Mouse (Mus musculus): ENCODE data around the gene Olfr1338. TPM values are rescaled to one million over a fixed set of nuclear protein-coding genes. Genes with fewer than 3 reads are reported as not detected.
"Not testable (repeated sequence)": the region's sequence is repeated elsewhere in the genome, so short reads cannot be mapped to it uniquely, and the experiment has no call there.

The Olfr1338 gene
- not detected in 2 replicates for polyA plus RNA-seq (2016; fragmentation: Nextera tagmentation; extraction: Ambion mirVana)

DNA sequence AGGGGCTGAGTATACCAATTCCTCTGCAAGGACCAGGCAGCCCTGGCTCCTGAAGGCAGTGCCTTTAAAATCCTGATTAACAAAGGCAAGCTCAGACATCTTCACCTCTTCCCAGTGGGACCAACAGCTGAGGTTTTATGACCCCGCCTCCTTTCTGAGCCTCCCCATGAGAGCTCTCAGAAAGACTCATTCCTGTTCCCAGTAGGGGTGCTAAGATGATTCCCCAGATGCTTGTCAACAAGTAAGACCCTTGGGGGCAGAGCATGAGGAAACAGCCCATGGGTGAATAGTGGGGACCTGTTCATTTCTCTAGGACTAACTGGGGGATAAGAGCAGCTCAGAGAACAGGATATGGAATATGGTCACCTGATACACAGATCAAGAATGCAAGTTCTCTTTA, at the start of gene Olfr1338:
Olfr1338 (minus strand) TSS at position 101 of the 400 bp plus-strand sequence.
- no peak within 1 kb of the TSS for H3K9ac ChIP-seq
- H3K27me3 ChIP-seq, result no peaks in the 10 kb centered on the region
- no peak within 1 kb of the TSS for H3K4me2 ChIP-seq (replicated peaks)
- H3K27ac ChIP-seq, result no peak within 1 kb of the TSS
- WGBS, result 70% methylated on average over 1 of the region's 1 CpGs
- no peak within 1 kb of the TSS for H3K4me3 ChIP-seq
- ATAC-seq (ENCODE audit: insufficient number of reproducible peaks, insufficient read depth, low FRiP score, low TSS enrichment), result no peak
- no peaks in the 10 kb centered on the region for H3K36me3 ChIP-seq
- no peaks in the 10 kb centered on the region for H3K9me3 ChIP-seq
- H3K4me1 ChIP-seq, result no peaks in the 10 kb centered on the region

DNA sequence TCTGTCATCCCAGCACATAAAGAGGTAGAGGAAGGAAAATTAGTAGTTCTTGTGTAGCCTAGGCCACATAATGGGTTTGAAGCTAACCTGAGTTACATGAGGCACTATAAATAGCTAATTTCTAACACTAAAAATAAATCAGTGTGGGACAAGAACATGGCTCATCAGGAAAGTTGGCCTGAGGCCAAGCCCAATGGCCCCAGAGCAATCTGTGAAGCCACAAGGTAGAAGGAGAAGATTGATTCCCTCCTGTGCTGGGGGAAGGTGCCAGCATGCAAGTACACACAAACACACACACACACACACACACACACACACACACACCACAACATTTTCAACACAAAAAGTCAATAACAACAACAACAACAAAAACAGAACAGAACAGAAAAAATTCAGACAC, 34.3 kb upstream of the Olfr1338 start:
- not testable (repeated sequence) for H3K4me2 ChIP-seq (replicated peaks); H3K4me3 ChIP-seq

GRCm38 (mm10) chr4:118782486-118782885, 23.9 kb upstream of the Olfr1338 start, which contains the start of gene Olfr1337:
Gene Olfr1337, minus strand, starts transcription at chr4:118782586.
- Histone ChIP-seq H3K9me3 (no peaks in the 10 kb centered on the region), H3K27me3 (no peaks in the 10 kb centered on the region), H3K4me2 (replicated peaks) (no peak within 1 kb of the TSS), H3K27ac (no peak within 1 kb of the TSS), H3K36me3 (no peaks in the 10 kb centered on the region), H3K4me1 (no peaks in the 10 kb centered on the region), H3K4me3 (no peak within 1 kb of the TSS), H3K9ac (no peak within 1 kb of the TSS)
- 76% methylated on average over 2 of the region's 2 CpGs for WGBS
- no peak for ATAC-seq (ENCODE audit: insufficient number of reproducible peaks, insufficient read depth, low FRiP score, low TSS enrichment)

More for the DNA sequence above, 34.3 kb upstream of the Olfr1338 start:
- not testable (repeated sequence) for H3K9ac ChIP-seq; H3K9me3 ChIP-seq; H3K27ac ChIP-seq; H3K27me3 ChIP-seq; H3K4me1 ChIP-seq; ATAC-seq (ENCODE audit: insufficient number of reproducible peaks, insufficient read depth, low FRiP score, low TSS enrichment); H3K36me3 ChIP-seq

DNA sequence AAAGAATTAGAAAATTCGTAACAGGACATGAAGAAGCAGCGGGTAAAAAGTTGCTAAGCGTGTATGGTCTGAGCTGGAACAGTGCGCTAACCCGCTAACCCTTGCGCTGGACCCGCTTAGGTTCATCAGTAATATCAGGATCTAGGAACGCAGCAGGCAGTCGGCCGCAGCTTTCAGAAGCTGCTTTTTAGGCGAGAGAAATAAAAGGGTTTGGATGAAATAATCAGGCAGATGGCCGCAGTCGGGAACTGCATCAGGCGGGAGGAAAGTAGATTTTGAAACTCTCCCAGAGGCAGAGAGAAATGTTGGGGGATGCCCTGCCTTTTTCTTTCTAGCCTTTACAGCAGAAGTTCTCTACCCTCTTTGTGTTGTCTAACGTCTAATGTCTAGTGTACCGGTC, 16.7 kb downstream of the Olfr1338 start:
- Histone ChIP-seq H3K4me3 (no peak overlapping the region), H3K27ac (no peak overlapping the region), H3K36me3 (no peaks in the 10 kb centered on the region), H3K4me1 (no peaks in the 10 kb centered on the region), H3K9me3 (0 out of 2 replicates have a peak, but pooled peaks cover 3% of the 10 kb centered on the region), H3K4me2 (replicated peaks) (no peak overlapping the region), H3K27me3 (peaks cover 23% of the 10 kb centered on the region), H3K9ac (no peak overlapping the region)
- 5% methylated on average over 16 of the region's 16 CpGs for WGBS
- no peak for ATAC-seq (ENCODE audit: insufficient number of reproducible peaks, insufficient read depth, low FRiP score, low TSS enrichment)

GRCm38 (mm10) chr4:118740988-118741698, 17.4 kb downstream of the Olfr1338 start:
- ATAC-seq (ENCODE audit: insufficient number of reproducible peaks, insufficient read depth, low FRiP score, low TSS enrichment), result no peak
- Histone ChIP-seq H3K27me3 (peaks cover 23% of the 10 kb centered on the region), H3K9ac (no peak overlapping the region), H3K4me2 (replicated peaks) (no peak overlapping the region), H3K4me3 (no peak overlapping the region), H3K36me3 (no peaks in the 10 kb centered on the region), H3K4me1 (no peaks in the 10 kb centered on the region), H3K9me3 (0 out of 2 replicates have a peak, but pooled peaks cover under 1% of the 10 kb centered on the region), H3K27ac (no peak overlapping the region)
- WGBS, result 5% methylated on average over 11 of the region's 11 CpGs

- ATAC-seq (ENCODE audit: insufficient number of reproducible peaks, insufficient read depth, low FRiP score, low TSS enrichment), result no peak
- WGBS, result 65% methylated on average over 3 of the region's 3 CpGs
- no peak overlapping the region for H3K27ac ChIP-seq
- no peak overlapping the region for H3K4me2 ChIP-seq (replicated peaks)
- H3K4me1 ChIP-seq, result no peaks in the 10 kb centered on the region
- H3K9ac ChIP-seq, result no peak overlapping the region
- no peaks in the 10 kb centered on the region for H3K36me3 ChIP-seq
- H3K9me3 ChIP-seq, result no peaks in the 10 kb centered on the region
- H3K27me3 ChIP-seq, result peaks cover 23% of the 10 kb centered on the region
- H3K4me3 ChIP-seq, result no peak overlapping the region
These were observed 19.0 kb downstream of the Olfr1338 start for GRCm38 (mm10) chr4:118739574-118739973.

- H3K36me3 ChIP-seq, result no peaks in the 10 kb centered on the region
- no peak within 1 kb of the TSS for H3K27ac ChIP-seq
- no peak within 1 kb of the TSS for H3K4me3 ChIP-seq
- no peaks in the 10 kb centered on the region for H3K9me3 ChIP-seq
- no peaks in the 10 kb centered on the region for H3K27me3 ChIP-seq
- no peak within 1 kb of the TSS for H3K4me2 ChIP-seq (replicated peaks)
- no peak for ATAC-seq (ENCODE audit: insufficient number of reproducible peaks, insufficient read depth, low FRiP score, low TSS enrichment)
- no peak within 1 kb of the TSS for H3K9ac ChIP-seq
- 94% methylated on average over 1 of the region's 1 CpGs for WGBS
- no peaks in the 10 kb centered on the region for H3K4me1 ChIP-seq
These were observed 26.7 kb downstream of the Olfr1338 start, which contains the start of gene Olfr1339 for GRCm38 (mm10) chr4:118731875-118732274. Gene Olfr1339, plus strand, starts transcription at chr4:118732175.

- no peak for ATAC-seq (ENCODE audit: insufficient number of reproducible peaks, insufficient read depth, low FRiP score, low TSS enrichment)
- Histone ChIP-seq H3K27me3 (no peaks in the 10 kb centered on the region), H3K9ac (no peak overlapping the region), H3K9me3 (no peaks in the 10 kb centered on the region), H3K4me3 (no peak overlapping the region), H3K27ac (no peak overlapping the region), H3K36me3 (no peaks in the 10 kb centered on the region), H3K4me1 (no peaks in the 10 kb centered on the region), H3K4me2 (replicated peaks) (no peak overlapping the region)
- WGBS, result 50% methylated on average over 10 of the region's 10 CpGs
These were observed 36.6 kb downstream of the Olfr1338 start for GRCm38 (mm10) chr4:118721742-118722483.

- no peak within 1 kb of the TSS for H3K9ac ChIP-seq
- no peaks in the 10 kb centered on the region for H3K9me3 ChIP-seq
- ATAC-seq (ENCODE audit: insufficient number of reproducible peaks, insufficient read depth, low FRiP score, low TSS enrichment), result no peak
- no peak within 1 kb of the TSS for H3K4me2 ChIP-seq (replicated peaks)
- H3K27ac ChIP-seq, result no peak within 1 kb of the TSS
- H3K4me3 ChIP-seq, result no peak within 1 kb of the TSS
- H3K27me3 ChIP-seq, result no peaks in the 10 kb centered on the region
- H3K4me1 ChIP-seq, result no peaks in the 10 kb centered on the region
- no peaks in the 10 kb centered on the region for H3K36me3 ChIP-seq
These were observed 38.7 kb downstream of the Olfr1338 start, which contains the start of gene Olfr1340 for GRCm38 (mm10) chr4:118719838-118720237. Gene Olfr1340, plus strand, starts transcription at chr4:118720138.

GRCm38 (mm10) chr4:118711656-118712055, 46.9 kb downstream of the Olfr1338 start:
- Histone ChIP-seq H3K4me2 (replicated peaks) (no peak overlapping the region), H3K4me3 (no peak overlapping the region), H3K4me1 (no peaks in the 10 kb centered on the region), H3K27me3 (no peaks in the 10 kb centered on the region), H3K36me3 (no peaks in the 10 kb centered on the region), H3K27ac (no peak overlapping the region), H3K9ac (no peak overlapping the region), H3K9me3 (no peaks in the 10 kb centered on the region)
- WGBS, result 58% methylated on average over 1 of the region's 1 CpGs
- no peak for ATAC-seq (ENCODE audit: insufficient number of reproducible peaks, insufficient read depth, low FRiP score, low TSS enrichment)

- H3K27ac ChIP-seq, result no peak overlapping the region
- H3K4me1 ChIP-seq, result no peaks in the 10 kb centered on the region
- H3K27me3 ChIP-seq, result no peaks in the 10 kb centered on the region
- no peak overlapping the region for H3K4me3 ChIP-seq
- H3K4me2 ChIP-seq (replicated peaks), result no peak overlapping the region
- 83% methylated on average over 5 of the region's 5 CpGs for WGBS
- no peaks in the 10 kb centered on the region for H3K9me3 ChIP-seq
- no peak overlapping the region for H3K9ac ChIP-seq
- no peak for ATAC-seq (ENCODE audit: insufficient number of reproducible peaks, insufficient read depth, low FRiP score, low TSS enrichment)
- no peaks in the 10 kb centered on the region for H3K36me3 ChIP-seq
These were observed 50.5 kb downstream of the Olfr1338 start for GRCm38 (mm10) chr4:118708086-118708485.

- H3K27ac ChIP-seq, result no peak within 1 kb of the TSS
- WGBS, result 83% methylated on average over 3 of the region's 3 CpGs
- no peaks in the 10 kb centered on the region for H3K9me3 ChIP-seq
- no peak for ATAC-seq (ENCODE audit: insufficient number of reproducible peaks, insufficient read depth, low FRiP score, low TSS enrichment)
- no peaks in the 10 kb centered on the region for H3K36me3 ChIP-seq
- H3K4me1 ChIP-seq, result no peaks in the 10 kb centered on the region
- H3K27me3 ChIP-seq, result no peaks in the 10 kb centered on the region
- no peak within 1 kb of the TSS for H3K9ac ChIP-seq
- no peak within 1 kb of the TSS for H3K4me3 ChIP-seq
- H3K4me2 ChIP-seq (replicated peaks), result no peak within 1 kb of the TSS
These were observed 55.3 kb downstream of the Olfr1338 start, which contains the start of gene Olfr1341 for GRCm38 (mm10) chr4:118703223-118703622. Gene Olfr1341, plus strand, starts transcription at chr4:118703523.

Data from embryonic facial prominence, embryonic 12.5 days (tissue).